Mouse (Mus musculus): ENCODE measurements around the gene Ubald1.

DNA sequence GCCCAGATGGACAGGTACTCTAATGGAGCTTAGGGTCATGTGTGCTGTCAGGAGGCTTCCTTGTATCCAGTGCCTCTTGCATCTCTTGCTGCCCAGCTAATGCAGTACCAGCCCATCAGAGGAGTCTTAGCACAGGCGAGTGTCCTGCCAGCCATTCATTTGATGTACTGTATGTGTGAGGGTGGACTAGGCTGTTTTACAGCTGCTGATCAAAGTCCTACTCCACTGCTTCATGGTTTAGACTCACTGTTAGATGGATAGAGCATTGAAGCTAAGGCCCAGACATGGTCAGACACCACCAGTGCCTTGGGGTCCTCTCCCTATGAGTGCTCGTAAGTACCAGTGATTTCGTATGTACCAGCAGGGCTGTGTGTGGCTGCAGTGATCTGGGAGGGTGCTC lies 24.8 kb upstream of the Ubald1 start:
- TF ChIP-seq CTCF (IDR thresholded peaks at IDR 0.05; ENCODE audit: low read depth, low read length) (no peak), POLR2A (IDR thresholded peaks at IDR 0.05; ENCODE audit: borderline replicate concordance, low read depth, low read length) (no peak)

Measured in bone marrow macrophage, adult 2 months (primary cell).